In genomic region chr5:125015576-125015975, GRCm38 (mm10) we compare ENCODE assay signal across 26 mouse cellular contexts. TPM values are rescaled to one million over a fixed set of nuclear protein-coding genes. Genes with fewer than 3 reads are reported as not detected.
A peak's percentile ranks its signal among the peaks of the same experiment; 100 is the strongest.
DNase-seq lines count a peak whose midpoint lies in the region; ATAC-seq and TF ChIP-seq lines count a peak whose summit lies in the region.
"Had no signal": no experiment of that assay in that cellular context is flagged by ENCODE, and none has a peak within 500 bp of the region (broad histone marks: within the 10 kb centered on the region; RNA-seq: fewer than 3 reads in every experiment).

No protein-coding gene starts in this region.

- H3K4me2 ChIP-seq in lung, postnatal 0 days (replicated peaks; ENCODE audit: low read depth, low read length) = no peak overlapping the region
- H3K4me2 ChIP-seq: embryonic facial prominence, embryonic 12.5 days; forebrain, embryonic 13.5 days; heart, embryonic 11.5 days; hindbrain, embryonic 15.5 days; limb, embryonic 12.5 days; liver, embryonic 12.5 days; lung, embryonic 14.5 days; midbrain, embryonic 12.5 days had no signal

- no peak overlapping the region for H3K4me3 ChIP-seq in cerebellum, adult 2 months (replicated peaks; ENCODE audit: insufficient read depth, low read depth, low read length)
- no peak overlapping the region for H3K4me3 ChIP-seq in lung, postnatal 0 days (ENCODE audit: low read depth, low read length)
- H3K4me3 ChIP-seq: embryonic facial prominence, embryonic 12.5 days; forebrain, embryonic 13.5 days; hindbrain, embryonic 15.5 days; limb, embryonic 12.5 days; liver, embryonic 12.5 days; midbrain, embryonic 12.5 days had no signal

- peaks cover 44% of the 10 kb centered on the region for H3K4me1 ChIP-seq in cerebellum, adult 2 months (ENCODE audit: control insufficient read depth, insufficient read depth, low read length)
- no peaks in the 10 kb centered on the region for H3K4me1 ChIP-seq in lung, postnatal 0 days (ENCODE audit: insufficient read depth, low read depth, low read length)
- H3K4me1 ChIP-seq: liver, embryonic 12.5 days; midbrain, embryonic 12.5 days had no signal

- peak; percentile 58 to 71 for DNase-seq in cerebellum, postnatal 10 days
- DNase-seq in cerebellum, adult 2 months = no peak
- peak; percentile 48 for DNase-seq in gastrocnemius, postnatal 25 days
- DNase-seq in gastrocnemius, postnatal 10 days = no peak
- DNase-seq in lung, postnatal 25 days (ENCODE audit: low spot score) = peak; percentile 40
- DNase-seq in lung, postnatal 0 days (ENCODE audit: low spot score) = no peak
- DNase-seq in spleen, postnatal 14 days (ENCODE audit: low spot score in 2 of 2) = no peak
- DNase-seq: adrenal gland, postnatal 36 days; B cell, adult 2 months; heart, adult 11 months; kidney, adult 2 months; lung, embryonic 14.5 days had no signal

- H3K9ac ChIP-seq in lung, postnatal 0 days (replicated peaks; ENCODE audit: low read depth) = no peak overlapping the region
- H3K9ac ChIP-seq: embryonic facial prominence, embryonic 12.5 days; forebrain, embryonic 13.5 days; hindbrain, embryonic 15.5 days; limb, embryonic 12.5 days; liver, embryonic 12.5 days; lung, embryonic 14.5 days; midbrain, embryonic 12.5 days had no signal

- peaks cover 21% of the 10 kb centered on the region; the same call in 1 of the 2 replicates for H3K36me3 ChIP-seq in lung, postnatal 0 days (ENCODE audit: insufficient read depth, low read length)
- H3K36me3 ChIP-seq: G1E had no signal

- ATAC-seq in lung, postnatal 0 days = no peak
- ATAC-seq: liver, embryonic 12.5 days; Patski had no signal

- 39% methylated on average over 9 of the region's 9 CpGs for WGBS in cerebellum, adult 2 months
- WGBS in lung, postnatal 0 days = 76% methylated on average over 9 of the region's 9 CpGs

- no peaks in the 10 kb centered on the region for H3K9me3 ChIP-seq in lung, postnatal 0 days (ENCODE audit: low read length)
- H3K9me3 ChIP-seq: embryonic facial prominence, embryonic 12.5 days; forebrain, embryonic 13.5 days; hindbrain, embryonic 15.5 days; limb, embryonic 12.5 days; liver, embryonic 12.5 days; midbrain, embryonic 12.5 days had no signal

- H3K27ac ChIP-seq in cerebellum, adult 2 months (ENCODE audit: insufficient read depth, low read length) = no peak overlapping the region
- H3K27ac ChIP-seq in lung, postnatal 0 days (ENCODE audit: low read length) = no peak overlapping the region
- H3K27ac ChIP-seq: embryonic facial prominence, embryonic 12.5 days; forebrain, embryonic 13.5 days; hindbrain, embryonic 15.5 days; kidney, postnatal 0 days; limb, embryonic 12.5 days; liver, embryonic 12.5 days; midbrain, embryonic 12.5 days had no signal

- H3K27me3 ChIP-seq in cerebellum, adult 2 months (ENCODE audit: control insufficient read depth, insufficient read depth, low read length) = no peaks in the 10 kb centered on the region
- H3K27me3 ChIP-seq in lung, postnatal 0 days (replicated peaks; ENCODE audit: insufficient read depth, low read length) = no peaks in the 10 kb centered on the region
- H3K27me3 ChIP-seq: CH12.LX; embryonic facial prominence, embryonic 12.5 days; forebrain, embryonic 13.5 days; hindbrain, embryonic 15.5 days; limb, embryonic 12.5 days; liver, embryonic 12.5 days; midbrain, embryonic 12.5 days; Patski had no signal

- no peak for TF ChIP-seq EP300 in lung, postnatal 0 days (IDR thresholded peaks at IDR 0.05)

- TF ChIP-seq CTCF in cerebellum, adult 2 months (IDR thresholded peaks at IDR 0.05; ENCODE audit: borderline replicate concordance, insufficient read depth, low read depth, low read length) = no peak
- no peak for TF ChIP-seq CTCF in lung, postnatal 0 days (IDR thresholded peaks at IDR 0.05)

- no peak for TF ChIP-seq POLR2A in cerebellum, adult 2 months (IDR thresholded peaks at IDR 0.05; ENCODE audit: borderline replicate concordance, insufficient read depth, low read length)

RNA-seq across cellular contexts. Expression of gene Rflna, which starts 12.6 kb away (rescaled TPM):
- 0.61 and 1.4 TPM in 2 replicates for polyA plus RNA-seq in cerebellum, adult 2 months (2012; rRNA removed)
- total RNA-seq in gastrocnemius, postnatal 25 days (2021) = under 1 TPM; 0.33 to 0.43 TPM
- 1 to 10 TPM; 1.6 to 2.3 TPM for total RNA-seq in gastrocnemius, postnatal 10 days (2021)
- polyA plus RNA-seq in lung, postnatal 0 days (2015; fragmentation: Nextera tagmentation; extraction: Ambion mirVana) = 15.6 and 17.1 TPM in 2 replicates
- total RNA-seq: G1E; hematopoietic stem cell, adult 5-6 weeks; megakaryocyte, adult 5-6 weeks; neutrophil, adult 5-6 weeks had no signal
- polyA plus RNA-seq: G1E had no signal

Comparison
In these comparisons a context has a peak if more than half of its experiments do, and no peak if none do; other contexts are left out.
1. DNase-seq: peak in cerebellum, postnatal 10 days (2 of 2), gastrocnemius, postnatal 25 days (single experiment) and lung, postnatal 25 days (single experiment); none in cerebellum, adult 2 months (0 of 2), gastrocnemius, postnatal 10 days (single experiment), lung, postnatal 0 days (single experiment) and spleen, postnatal 14 days (0 of 2).